Mouse (Mus musculus) stomach, embryonic 14.5 days (tissue): ENCODE results near the gene Rftn1. TPM values are rescaled to one million over a fixed set of nuclear protein-coding genes. Genes with fewer than 3 reads are reported as not detected.

ENCODE experiments used
- ATAC-seq: fragments of 200-750 bp; cut with Nextera tagmentation; 2 replicates; pipeline ENCODE4 v1.8.0; 2017; ENCODE audit warnings: low read depth, moderate TSS enrichment; ENCODE audit not compliant: insufficient number of reproducible peaks, insufficient read depth, low FRiP score
- H3K27ac ChIP-seq: fragments of 300-500 bp; sonication (generic); 2 replicates; pipeline ENCODE4 v1.5.1; 2014; ENCODE audit warnings: mild to moderate bottlenecking, low read length, moderate library complexity, mixed read lengths
- H3K27me3 ChIP-seq: fragments of 300-500 bp; sonication (generic); 2 replicates; pipeline ENCODE4 v1.6.1; 2014; ENCODE audit warnings: low read length, control low read depth, mixed read lengths; ENCODE audit not compliant: control insufficient read depth, insufficient read depth
- H3K36me3 ChIP-seq: fragments of 300-500 bp; sonication (generic); 2 replicates; pipeline ENCODE4 v1.6.1; 2014; ENCODE audit warnings: mild to moderate bottlenecking, control low read depth, low read length, moderate library complexity, mixed read lengths; ENCODE audit not compliant: control insufficient read depth, insufficient read depth
- H3K4me1 ChIP-seq: fragments of 300-500 bp; sonication (generic); 2 replicates; pipeline ENCODE4 v1.6.1; 2014; ENCODE audit warnings: low read length, control low read depth, mixed read lengths; ENCODE audit not compliant: control insufficient read depth, insufficient read depth
- H3K4me2 ChIP-seq: fragments of 300-500 bp; sonication (generic); replicated peaks from 2 replicates; pipeline ENCODE4 v1.6.1; 2014; ENCODE audit warnings: low read depth, low read length, control low read depth
- H3K4me3 ChIP-seq: fragments of 300-500 bp; sonication (generic); 2 replicates; pipeline ENCODE4 v1.5.1; 2014; ENCODE audit warnings: low read depth, low read length, control low read depth
- H3K9ac ChIP-seq: fragments of 300-500 bp; sonication (generic); replicated peaks from 2 replicates; pipeline ENCODE4 v1.6.1; 2014; ENCODE audit warnings: low read depth, mild to moderate bottlenecking, control low read depth, low read length, moderate library complexity, mixed read lengths
- H3K9me3 ChIP-seq: fragments of 300-500 bp; sonication (generic); 2 replicates; pipeline ENCODE4 v1.6.1; 2016; ENCODE audit warnings: low read depth, low read length, control low read depth; ENCODE audit not compliant: control insufficient read depth
- WGBS: fragments of 180-500 bp; shearing (Covaris S2); extraction: QIAGEN DNeasy Blood & Tissue Kit; methylation state at CpG from one replicate; pipeline ENCODE4 v1.1.7; 2014; 5-methylcytosine and 5-hydroxymethylcytosine counted together
- polyA plus RNA-seq: library from polyadenylated mRNA; unstranded; fragments of >200 nt; fragmentation: Nextera tagmentation; extraction: Ambion mirVana; gene quantifications from 2 replicates; pipeline ENCODE4 v1.2.1, GENCODE M21; 2014

Rftn1 gene
- 8.3 and 9.3 TPM in 2 replicates for polyA plus RNA-seq

- ATAC-seq = peak; percentile 44
- Histone ChIP-seq H3K9me3 (no peaks in the 10 kb centered on the region), H3K27me3 (no peaks in the 10 kb centered on the region), H3K4me2 (peak within 1 kb of the TSS; percentile 97), H3K36me3 (no peaks in the 10 kb centered on the region), H3K4me3 (peak within 1 kb of the TSS; percentile 72), H3K9ac (peak within 1 kb of the TSS; percentile 50), H3K4me1 (no peaks in the 10 kb centered on the region), H3K27ac (no peak within 1 kb of the TSS)
- WGBS = 1% methylated on average over 79 of the region's 79 CpGs
Observed at GRCm38 (mm10) chr17:50190131-50191015, at the start of gene Rftn1. Gene Rftn1, minus strand, starts transcription at chr17:50190674.

GRCm38 (mm10) chr17:50237818-50238610, 47.5 kb upstream of the Rftn1 start:
- no peak overlapping the region for H3K4me2 ChIP-seq
- no peaks in the 10 kb centered on the region for H3K9me3 ChIP-seq
- H3K9ac ChIP-seq = no peak overlapping the region
- WGBS = 61% methylated on average over 11 of the region's 11 CpGs
- H3K27me3 ChIP-seq = no peaks in the 10 kb centered on the region
- no peaks in the 10 kb centered on the region for H3K4me1 ChIP-seq
- ATAC-seq = no peak
- H3K4me3 ChIP-seq = no peak overlapping the region
- H3K36me3 ChIP-seq = no peaks in the 10 kb centered on the region
- no peak overlapping the region for H3K27ac ChIP-seq

GRCm38 (mm10) chr17:50237436-50237709, 46.9 kb upstream of the Rftn1 start:
- no peak for ATAC-seq
- Histone ChIP-seq H3K9ac (no peak overlapping the region), H3K27ac (no peak overlapping the region), H3K4me2 (no peak overlapping the region), H3K36me3 (no peaks in the 10 kb centered on the region), H3K4me3 (no peak overlapping the region), H3K4me1 (no peaks in the 10 kb centered on the region), H3K9me3 (no peaks in the 10 kb centered on the region), H3K27me3 (no peaks in the 10 kb centered on the region)
- WGBS = 4% methylated on average over 8 of the region's 8 CpGs

- ATAC-seq = no peak
- Histone ChIP-seq H3K9ac (no peak overlapping the region), H3K4me1 (no peaks in the 10 kb centered on the region), H3K9me3 (no peaks in the 10 kb centered on the region), H3K36me3 (no peaks in the 10 kb centered on the region), H3K27me3 (no peaks in the 10 kb centered on the region), H3K4me2 (no peak overlapping the region), H3K27ac (no peak overlapping the region), H3K4me3 (no peak overlapping the region)
- WGBS = 50% methylated on average over 9 of the region's 9 CpGs
Observed at GRCm38 (mm10) chr17:50236702-50237435, 46.4 kb upstream of the Rftn1 start.

- Histone ChIP-seq H3K36me3 (no peaks in the 10 kb centered on the region), H3K27ac (no peak overlapping the region), H3K4me3 (no peak overlapping the region), H3K9ac (no peak overlapping the region), H3K9me3 (no peaks in the 10 kb centered on the region), H3K4me1 (no peaks in the 10 kb centered on the region), H3K4me2 (no peak overlapping the region), H3K27me3 (no peaks in the 10 kb centered on the region)
- ATAC-seq = no peak
- 72% methylated on average over 13 of the region's 13 CpGs for WGBS
Observed at GRCm38 (mm10) chr17:50235943-50236701, 45.6 kb upstream of the Rftn1 start.

GRCm38 (mm10) chr17:50233956-50234355, 43.5 kb upstream of the Rftn1 start:
- 90% methylated on average over 5 of the region's 5 CpGs for WGBS
- no peak overlapping the region for H3K9ac ChIP-seq

GRCm38 (mm10) chr17:50232821-50233220, 42.3 kb upstream of the Rftn1 start:
- H3K36me3 ChIP-seq = no peaks in the 10 kb centered on the region
- H3K27me3 ChIP-seq = no peaks in the 10 kb centered on the region
- H3K4me3 ChIP-seq = no peak overlapping the region
- no peaks in the 10 kb centered on the region for H3K4me1 ChIP-seq
- no peak overlapping the region for H3K4me2 ChIP-seq
- WGBS = 85% methylated on average over 11 of the region's 11 CpGs
- H3K27ac ChIP-seq = no peak overlapping the region
- no peaks in the 10 kb centered on the region for H3K9me3 ChIP-seq
- no peak overlapping the region for H3K9ac ChIP-seq
- ATAC-seq = no peak

More at GRCm38 (mm10) chr17:50233956-50234355, 43.5 kb upstream of the Rftn1 start:
- H3K27ac ChIP-seq = no peak overlapping the region
- H3K4me1 ChIP-seq = no peaks in the 10 kb centered on the region
- no peak overlapping the region for H3K4me3 ChIP-seq
- H3K9me3 ChIP-seq = no peaks in the 10 kb centered on the region
- no peak overlapping the region for H3K4me2 ChIP-seq
- H3K27me3 ChIP-seq = no peaks in the 10 kb centered on the region
- ATAC-seq = no peak
- H3K36me3 ChIP-seq = no peaks in the 10 kb centered on the region

GRCm38 (mm10) chr17:50231206-50231605, 40.7 kb upstream of the Rftn1 start:
- H3K36me3 ChIP-seq = no peaks in the 10 kb centered on the region
- no peak for ATAC-seq
- no peak overlapping the region for H3K9ac ChIP-seq
- H3K27me3 ChIP-seq = no peaks in the 10 kb centered on the region
- no peak overlapping the region for H3K4me3 ChIP-seq
- no peaks in the 10 kb centered on the region for H3K4me1 ChIP-seq
- H3K4me2 ChIP-seq = no peak overlapping the region
- H3K27ac ChIP-seq = no peak overlapping the region
- WGBS = 83% methylated on average over 8 of the region's 8 CpGs
- H3K9me3 ChIP-seq = no peaks in the 10 kb centered on the region
